Mouse (Mus musculus) R1 (cell line): Measurements from ENCODE around the gene Rpusd2.

ENCODE experiments used
- DNase-seq: peaks from one replicate; pipeline ENCODE4 v3.0.0-alpha.2; 2018; ENCODE audit warnings: low read depth, low spot score

Gene Rpusd2

GRCm38 (mm10) chr2:119028941-119029551 is 5.5 kb upstream of the Rpusd2 start, which contains the start of gene Ccdc32:
Ccdc32 (minus strand) TSS chr2:119029393.
- DNase-seq = peak; percentile 97

- DNase-seq = no peak
These were observed 2.4 kb upstream of the Rpusd2 start for GRCm38 (mm10) chr2:119032191-119032590.

GRCm38 (mm10) chr2:119035397-119035745 is 781 bp downstream of the Rpusd2 start:
- DNase-seq = no peak

DNA sequence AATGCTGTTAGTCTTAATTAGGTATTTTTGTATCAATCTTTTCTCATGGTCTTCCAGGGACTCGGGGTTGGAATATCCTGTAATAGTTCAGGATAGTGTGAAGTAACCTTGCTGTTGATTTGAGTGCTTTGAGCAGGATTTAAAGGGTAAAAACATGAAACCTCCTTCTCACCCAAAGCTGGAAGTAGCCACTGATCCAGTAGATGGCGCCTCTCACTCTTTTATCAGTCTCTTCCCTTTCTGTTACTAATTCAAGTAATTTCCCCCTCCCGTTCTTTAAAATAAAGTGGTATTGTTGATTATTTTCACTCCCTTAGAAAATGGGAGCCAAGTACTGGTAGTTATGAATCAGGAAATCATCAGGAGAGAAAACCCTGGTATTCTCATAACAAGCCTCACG is 6.3 kb downstream of the Rpusd2 start:
- DNase-seq = peak; percentile 51

- DNase-seq = no peak
These were observed 10.6 kb downstream of the Rpusd2 start for GRCm38 (mm10) chr2:119045163-119045562.

DNA sequence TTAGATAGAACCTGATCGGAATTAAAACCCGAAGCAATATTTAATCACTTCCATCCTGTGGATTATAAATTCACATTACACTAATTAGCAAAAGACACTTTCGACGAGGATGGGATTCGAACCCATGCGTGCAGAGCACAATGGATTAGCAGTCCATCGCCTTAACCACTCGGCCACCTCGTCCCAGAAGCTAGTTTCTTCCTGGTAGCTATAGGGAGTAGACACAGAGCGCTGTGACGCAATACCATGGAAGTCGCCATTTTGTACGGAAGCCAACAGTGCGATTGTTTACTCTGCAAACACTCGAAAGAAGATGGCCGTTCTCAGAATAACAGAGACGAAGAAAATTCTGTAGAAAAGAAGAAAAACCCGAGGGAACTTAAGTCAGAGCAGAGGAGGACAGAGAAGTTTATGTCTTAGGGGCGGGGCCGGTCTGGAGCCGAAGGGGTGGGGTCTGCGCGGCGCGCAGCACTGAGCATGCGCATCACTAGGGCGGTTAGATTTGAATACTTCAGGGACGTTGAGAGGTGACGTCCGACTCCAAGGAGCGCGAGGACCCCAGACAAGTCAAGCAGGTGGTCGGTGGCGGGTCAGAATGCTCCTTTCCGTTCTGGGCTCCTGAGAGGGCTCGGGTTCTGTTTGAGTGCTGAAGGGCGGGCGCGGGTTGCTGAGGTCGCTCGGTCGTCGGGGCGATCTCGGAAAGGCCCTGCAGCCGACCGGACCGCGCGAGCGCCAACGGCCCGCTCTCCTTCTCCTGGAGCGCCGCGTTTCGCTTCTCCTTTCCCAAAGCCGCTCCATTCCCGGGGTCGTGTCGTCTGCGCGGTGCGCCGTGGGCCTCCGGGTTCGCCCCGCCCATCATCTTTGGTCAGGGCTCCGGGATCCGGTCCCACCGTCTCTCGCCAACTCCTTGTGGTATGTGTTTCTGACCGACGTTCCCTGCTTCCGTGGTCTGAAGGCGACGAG is 12.3 kb downstream of the Rpusd2 start, which contains the start of gene Knl1:
Gene Knl1 (plus strand): TSS at position 471 of the 963 bp plus-strand sequence.
- DNase-seq = peak; percentile 95

DNA sequence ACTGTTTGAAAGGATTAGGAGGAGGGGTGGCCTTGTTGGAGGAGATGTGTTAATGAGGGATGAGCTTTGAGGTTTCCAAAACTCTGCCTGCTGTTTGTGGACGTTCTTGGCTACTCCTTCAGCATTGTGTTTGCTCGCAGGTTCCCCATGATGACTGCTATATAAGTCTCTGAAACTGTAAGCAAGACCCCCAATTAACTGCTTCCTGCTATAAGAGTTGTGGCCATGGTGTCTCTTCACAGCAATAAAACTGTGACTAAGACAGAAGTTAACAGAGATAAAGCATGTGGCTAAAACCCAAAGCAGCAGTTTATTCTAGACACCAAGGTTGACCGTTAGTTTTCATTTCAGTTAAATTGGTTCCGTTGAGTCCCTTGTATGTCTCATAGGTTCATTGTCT is 13.3 kb downstream of the Rpusd2 start:
- DNase-seq = peak; percentile 57

- DNase-seq = no peak
These were observed 15.6 kb downstream of the Rpusd2 start for GRCm38 (mm10) chr2:119050132-119050650.

- no peak for DNase-seq
These were observed 25.5 kb downstream of the Rpusd2 start for GRCm38 (mm10) chr2:119060139-119060538.

DNA sequence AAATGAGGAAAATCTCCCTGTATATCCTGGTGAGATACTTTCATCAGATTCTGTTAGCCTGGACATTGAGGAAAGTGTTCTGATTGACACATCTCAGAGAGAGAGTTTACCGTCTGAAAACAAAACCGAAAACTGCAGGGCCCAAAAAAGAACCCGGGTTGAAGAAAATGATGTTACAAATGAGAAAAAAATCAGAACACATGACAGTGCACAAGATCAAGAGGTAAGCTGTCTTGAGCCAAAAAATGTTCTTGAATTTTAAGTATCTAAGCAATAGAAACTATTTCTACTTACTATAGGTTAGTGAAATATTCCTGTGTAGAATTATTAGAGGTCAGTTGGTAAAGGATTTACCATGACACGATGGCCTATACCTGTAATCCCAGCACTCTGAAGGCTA is 37.8 kb downstream of the Rpusd2 start:
- no peak for DNase-seq

DNA sequence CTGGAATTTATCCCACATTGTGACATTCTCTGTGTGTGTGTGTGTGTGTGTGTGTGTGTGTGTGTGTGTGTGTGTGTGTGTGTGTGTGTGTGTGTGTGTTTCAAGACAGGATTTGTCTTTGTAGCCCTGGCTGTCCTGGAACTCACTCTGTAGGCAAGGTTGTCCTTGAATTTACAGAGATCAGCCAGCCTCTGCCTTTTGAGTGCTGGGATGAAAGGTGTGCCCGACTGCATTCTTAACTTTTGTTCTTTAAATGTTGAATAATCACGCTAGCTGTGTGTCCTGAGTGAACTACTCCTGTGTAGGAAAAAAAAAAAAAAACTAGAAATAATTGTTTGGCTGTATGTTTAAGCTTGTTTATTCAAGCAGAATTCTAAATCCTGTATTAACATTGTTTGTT is 51.6 kb downstream of the Rpusd2 start:
- DNase-seq = peak; percentile 59
